Mouse (Mus musculus) kidney, embryonic 16.5 days (tissue): ENCODE measurements around the gene Aen. TPM values are rescaled to one million over a fixed set of nuclear protein-coding genes. Genes with fewer than 3 reads are reported as not detected.

Experiments used
- ATAC-seq: fragments of 200-750 bp; cut with Nextera tagmentation; 2 replicates; pipeline ENCODE4 v1.8.0; 2017; ENCODE audit warnings: moderate TSS enrichment; ENCODE audit not compliant: low FRiP score, low TSS enrichment
- H3K27ac ChIP-seq: fragments of 300-500 bp; sonication (generic); 2 replicates; pipeline ENCODE4 v1.5.1; 2014; ENCODE audit warnings: low read length
- H3K27me3 ChIP-seq: fragments of 300-500 bp; sonication (generic); 2 replicates; pipeline ENCODE4 v1.6.1; 2014; ENCODE audit warnings: low read length, control low read depth, mixed read lengths; ENCODE audit not compliant: insufficient read depth
- H3K36me3 ChIP-seq: fragments of 300-500 bp; sonication (generic); 2 replicates; pipeline ENCODE4 v1.6.1; 2014; ENCODE audit warnings: low read length, control low read depth, mixed read lengths; ENCODE audit not compliant: insufficient read depth
- H3K4me1 ChIP-seq: fragments of 300-500 bp; sonication (generic); 2 replicates; pipeline ENCODE4 v1.6.1; 2014; ENCODE audit warnings: low read length, control low read depth, mixed read lengths; ENCODE audit not compliant: insufficient read depth
- H3K4me2 ChIP-seq: fragments of 300-500 bp; sonication (generic); replicated peaks from 2 replicates; pipeline ENCODE4 v1.6.1; 2014; ENCODE audit warnings: low read depth, low read length
- H3K4me3 ChIP-seq: fragments of 300-500 bp; sonication (generic); 2 replicates; pipeline ENCODE4 v1.5.1; 2014; ENCODE audit warnings: mild to moderate bottlenecking, low read length
- H3K9ac ChIP-seq: fragments of 300-500 bp; sonication (generic); replicated peaks from 2 replicates; pipeline ENCODE4 v1.6.1; 2014; ENCODE audit warnings: low read length
- H3K9me3 ChIP-seq: fragments of 300-500 bp; sonication (generic); 2 replicates; pipeline ENCODE4 v1.6.1; 2016; ENCODE audit warnings: low read length, control low read depth
- WGBS: fragments of 180-500 bp; shearing (Covaris S2); extraction: QIAGEN DNeasy Blood & Tissue Kit; methylation state at CpG from one replicate; pipeline ENCODE4 v1.1.7; 2014; 5-methylcytosine and 5-hydroxymethylcytosine counted together
- polyA plus RNA-seq: library from polyadenylated mRNA; unstranded; fragments of >200 nt; fragmentation: Nextera tagmentation; extraction: Ambion mirVana; gene quantifications from 2 replicates; pipeline ENCODE4 v1.2.1, GENCODE M21; 2015

Aen gene
- polyA plus RNA-seq, 1 experiment from 2014 or later: 48.0 TPM

GRCm38 (mm10) chr7:78912253-78912973, 16.8 kb downstream of the Aen start:
- peaks cover 5% of the 10 kb centered on the region for H3K36me3 ChIP-seq
- no peak overlapping the region for H3K27ac ChIP-seq
- no peaks in the 10 kb centered on the region for H3K9me3 ChIP-seq
- peak overlapping the region; percentile 28 for H3K4me3 ChIP-seq
- 15% methylated on average over 20 of the region's 20 CpGs for WGBS
- H3K27me3 ChIP-seq: no peaks in the 10 kb centered on the region
- no peak; the same call in 1 of the 2 replicates for ATAC-seq
- peak overlapping the region; percentile 56 for H3K4me2 ChIP-seq
- H3K9ac ChIP-seq: peak overlapping the region; percentile 36
- peaks cover 8% of the 10 kb centered on the region for H3K4me1 ChIP-seq

- 64% methylated on average over 5 of the region's 5 CpGs for WGBS
- H3K36me3 ChIP-seq: peaks cover 5% of the 10 kb centered on the region
- H3K27ac ChIP-seq: no peak within 1 kb of the TSS
- H3K4me2 ChIP-seq: peak within 1 kb of the TSS; percentile 56
- peak within 1 kb of the TSS; percentile 36 for H3K9ac ChIP-seq
- peak within 1 kb of the TSS; percentile 28 for H3K4me3 ChIP-seq
- H3K4me1 ChIP-seq: peaks cover 8% of the 10 kb centered on the region
- no peaks in the 10 kb centered on the region for H3K27me3 ChIP-seq
- no peaks in the 10 kb centered on the region for H3K9me3 ChIP-seq
- ATAC-seq: no peak
Observed at GRCm38 (mm10) chr7:78912974-78913474, 17.4 kb downstream of the Aen start, which contains the start of gene Isg20. Gene Isg20, plus strand, starts transcription at chr7:78913424.

- H3K36me3 ChIP-seq: peaks cover 5% of the 10 kb centered on the region; the same call in 1 of the 2 replicates
- H3K27ac ChIP-seq: no peak overlapping the region
- peak overlapping the region; percentile 14; the same call in 1 of the 2 replicates for H3K4me2 ChIP-seq
- WGBS: 70% methylated on average over 19 of the region's 19 CpGs
- H3K4me3 ChIP-seq: no peak overlapping the region
- no peak; the same call in 1 of the 2 replicates for ATAC-seq
- H3K9ac ChIP-seq: no peak overlapping the region
- no peaks in the 10 kb centered on the region for H3K27me3 ChIP-seq
- peaks cover 8% of the 10 kb centered on the region for H3K4me1 ChIP-seq
- H3K9me3 ChIP-seq: no peaks in the 10 kb centered on the region
Observed at GRCm38 (mm10) chr7:78913649-78914544, 18.2 kb downstream of the Aen start.

- Histone ChIP-seq H3K4me1 (peaks cover 8% of the 10 kb centered on the region), H3K9me3 (no peaks in the 10 kb centered on the region), H3K4me2 (no peak overlapping the region), H3K4me3 (no peak overlapping the region), H3K9ac (no peak overlapping the region), H3K27me3 (no peaks in the 10 kb centered on the region), H3K27ac (no peak overlapping the region), H3K36me3 (peaks cover 5% of the 10 kb centered on the region; the same call in 1 of the 2 replicates)
- WGBS: 70% methylated on average over 3 of the region's 3 CpGs
- no peak for ATAC-seq
Observed at GRCm38 (mm10) chr7:78914545-78914845, 18.8 kb downstream of the Aen start.

GRCm38 (mm10) chr7:78914896-78915510, 19.3 kb downstream of the Aen start:
- 83% methylated on average over 11 of the region's 11 CpGs for WGBS
- H3K36me3 ChIP-seq: no peaks in the 10 kb centered on the region
- ATAC-seq: no peak
- no peak overlapping the region for H3K4me3 ChIP-seq
- peaks cover 8% of the 10 kb centered on the region for H3K4me1 ChIP-seq
- H3K9ac ChIP-seq: no peak overlapping the region
- H3K9me3 ChIP-seq: no peaks in the 10 kb centered on the region
- H3K27ac ChIP-seq: no peak overlapping the region
- H3K27me3 ChIP-seq: no peaks in the 10 kb centered on the region
- H3K4me2 ChIP-seq: no peak overlapping the region

GRCm38 (mm10) chr7:78918686-78919085, 23.0 kb downstream of the Aen start:
- H3K9me3 ChIP-seq: no peaks in the 10 kb centered on the region
- no peak overlapping the region for H3K27ac ChIP-seq
- no peak overlapping the region for H3K4me2 ChIP-seq
- no peak overlapping the region for H3K9ac ChIP-seq
- WGBS: 47% methylated on average over 4 of the region's 4 CpGs
- no peaks in the 10 kb centered on the region for H3K36me3 ChIP-seq
- no peaks in the 10 kb centered on the region for H3K4me1 ChIP-seq
- ATAC-seq: no peak
- H3K27me3 ChIP-seq: 0 out of 2 replicates have a peak, but pooled peaks cover 3% of the 10 kb centered on the region
- no peak overlapping the region for H3K4me3 ChIP-seq

GRCm38 (mm10) chr7:78922506-78922905, 26.9 kb downstream of the Aen start:
- peak; percentile 74 for ATAC-seq
- H3K4me1 ChIP-seq: no peaks in the 10 kb centered on the region
- no peak overlapping the region for H3K4me2 ChIP-seq
- no peaks in the 10 kb centered on the region for H3K9me3 ChIP-seq
- no peak overlapping the region for H3K4me3 ChIP-seq
- peak overlapping the region; percentile 21 for H3K27ac ChIP-seq
- H3K27me3 ChIP-seq: 0 out of 2 replicates have a peak, but pooled peaks cover 3% of the 10 kb centered on the region
- 53% methylated on average over 7 of the region's 7 CpGs for WGBS
- no peak overlapping the region for H3K9ac ChIP-seq
- H3K36me3 ChIP-seq: no peaks in the 10 kb centered on the region

GRCm38 (mm10) chr7:78924300-78924699, 28.6 kb downstream of the Aen start:
- 0 out of 2 replicates have a peak, but pooled peaks have one; percentile 8 for ATAC-seq
- 8% methylated on average over 6 of the region's 6 CpGs for WGBS
- Histone ChIP-seq H3K4me1 (no peaks in the 10 kb centered on the region), H3K9ac (no peak overlapping the region), H3K9me3 (no peaks in the 10 kb centered on the region), H3K27ac (no peak overlapping the region), H3K36me3 (no peaks in the 10 kb centered on the region), H3K27me3 (0 out of 2 replicates have a peak, but pooled peaks cover 3% of the 10 kb centered on the region), H3K4me3 (no peak overlapping the region), H3K4me2 (no peak overlapping the region)

- 71% methylated on average over 7 of the region's 7 CpGs for WGBS
- ATAC-seq: no peak
Observed at GRCm38 (mm10) chr7:78924796-78925195, 29.1 kb downstream of the Aen start.

More at GRCm38 (mm10) chr7:78924796-78925195, 29.1 kb downstream of the Aen start:
- H3K4me1 ChIP-seq: no peaks in the 10 kb centered on the region
- H3K36me3 ChIP-seq: no peaks in the 10 kb centered on the region
- no peak overlapping the region for H3K27ac ChIP-seq
- H3K4me2 ChIP-seq: no peak overlapping the region
- H3K9me3 ChIP-seq: no peaks in the 10 kb centered on the region
- 0 out of 2 replicates have a peak, but pooled peaks cover 3% of the 10 kb centered on the region for H3K27me3 ChIP-seq
- no peak overlapping the region for H3K9ac ChIP-seq
- H3K4me3 ChIP-seq: no peak overlapping the region
